Mouse (Mus musculus): Measurements from ENCODE around the gene Dnah17. TPM values are rescaled to one million over a fixed set of nuclear protein-coding genes. Genes with fewer than 3 reads are reported as not detected.

Dnah17 gene
- 0.08 and 0.10 TPM in 2 replicates for polyA plus RNA-seq (2015; fragmentation: Nextera tagmentation; extraction: Ambion mirVana)

DNA sequence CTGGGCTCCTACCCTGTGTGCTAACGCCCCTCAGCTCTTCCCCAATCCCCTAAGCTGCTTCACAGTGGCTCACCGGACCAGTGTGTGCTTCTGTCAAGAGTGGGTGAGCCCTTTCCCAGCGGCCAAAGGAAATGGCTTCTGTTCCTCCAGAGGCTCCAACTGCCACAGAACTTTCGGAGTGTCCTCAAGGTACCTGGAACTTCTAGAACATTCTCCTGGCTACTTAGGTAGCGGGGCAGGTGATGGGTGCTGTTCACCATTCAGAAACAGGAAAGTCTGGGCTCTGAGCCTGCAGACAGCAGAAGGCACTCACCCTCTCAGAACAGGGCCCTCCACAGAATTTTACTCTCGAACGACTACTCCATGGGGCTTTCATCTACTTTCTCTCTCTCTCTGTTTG lies at the start of gene Dnah17:
TSS of gene Dnah17 (minus strand) at position 101 of the 400 bp plus-strand sequence.
- H3K9ac ChIP-seq (replicated peaks; ENCODE audit: low read depth), result no peak within 1 kb of the TSS
- no peak for TF ChIP-seq EP300 (IDR thresholded peaks at IDR 0.05)
- TF ChIP-seq CTCF (IDR thresholded peaks at IDR 0.05), result no peak
- H3K36me3 ChIP-seq (ENCODE audit: insufficient read depth, low read length), result no peaks in the 10 kb centered on the region
- no peaks in the 10 kb centered on the region for H3K9me3 ChIP-seq (ENCODE audit: low read length)
- H3K27ac ChIP-seq (ENCODE audit: low read length), result no peak within 1 kb of the TSS
- ATAC-seq, result no peak
- no peak within 1 kb of the TSS for H3K4me2 ChIP-seq (replicated peaks; ENCODE audit: low read depth, low read length)
- no peak for DNase-seq (ENCODE audit: low spot score)
- H3K27me3 ChIP-seq (replicated peaks; ENCODE audit: insufficient read depth, low read length), result no peaks in the 10 kb centered on the region
- peaks cover 2% of the 10 kb centered on the region; the same call in 1 of the 2 replicates for H3K4me1 ChIP-seq (ENCODE audit: insufficient read depth, low read depth, low read length)
- WGBS, result 79% methylated on average over 7 of the region's 7 CpGs
- H3K4me3 ChIP-seq (ENCODE audit: low read depth, low read length), result no peak within 1 kb of the TSS

DNA sequence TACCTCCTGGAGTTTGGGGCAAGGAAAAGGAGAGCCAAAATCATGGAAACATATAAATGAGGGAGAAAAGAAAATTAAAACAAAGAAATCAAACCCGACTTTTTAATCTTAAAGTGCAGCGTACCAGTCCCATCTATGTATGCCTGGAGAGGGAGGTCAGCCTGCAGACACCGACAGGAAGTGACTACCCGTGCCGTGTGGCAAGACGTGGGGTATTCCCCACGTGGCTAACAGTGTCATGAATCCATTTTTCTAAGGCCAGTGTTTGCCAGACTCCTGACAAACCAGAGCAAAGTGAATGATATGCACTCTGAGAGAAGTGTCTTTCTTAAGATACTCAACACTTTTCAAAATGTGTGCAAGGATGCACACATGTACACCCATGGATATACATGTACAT lies 49.8 kb upstream of the Dnah17 start:
- Histone ChIP-seq H3K9me3 (ENCODE audit: low read length) (no peaks in the 10 kb centered on the region), H3K4me1 (ENCODE audit: insufficient read depth, low read depth, low read length) (no peaks in the 10 kb centered on the region), H3K27ac (ENCODE audit: low read length) (no peak overlapping the region), H3K36me3 (ENCODE audit: insufficient read depth, low read length) (peaks cover 53% of the 10 kb centered on the region), H3K4me2 (replicated peaks; ENCODE audit: low read depth, low read length) (no peak overlapping the region), H3K27me3 (replicated peaks; ENCODE audit: insufficient read depth, low read length) (no peaks in the 10 kb centered on the region), H3K4me3 (ENCODE audit: low read depth, low read length) (no peak overlapping the region), H3K9ac (replicated peaks; ENCODE audit: low read depth) (no peak overlapping the region)
- no peak for TF ChIP-seq EP300 (IDR thresholded peaks at IDR 0.05)
- no peak for TF ChIP-seq CTCF (IDR thresholded peaks at IDR 0.05)
- DNase-seq (ENCODE audit: low spot score) (no peak), ATAC-seq (no peak)
- 70% methylated on average over 7 of the region's 7 CpGs for WGBS

DNA sequence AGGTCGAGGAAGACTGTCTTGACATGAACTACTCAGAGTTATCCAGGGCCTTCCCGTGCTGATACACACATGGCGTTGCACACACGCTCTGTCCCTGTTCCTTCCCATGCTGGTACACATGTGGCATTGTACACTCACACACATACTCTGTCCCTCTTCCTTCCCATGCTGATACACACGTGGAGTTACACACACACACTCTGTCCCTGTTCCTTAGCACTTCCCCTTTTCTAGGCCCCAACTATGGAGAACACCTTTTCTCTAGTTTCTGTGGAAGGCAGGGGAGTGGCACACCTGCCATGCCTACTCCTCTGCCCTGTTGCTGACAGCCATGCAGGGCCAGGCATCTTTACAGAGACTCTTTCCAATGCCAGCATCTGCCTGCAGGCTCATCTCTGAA lies 47.8 kb upstream of the Dnah17 start:
- no peaks in the 10 kb centered on the region for H3K9me3 ChIP-seq (ENCODE audit: low read length)
- ATAC-seq, result no peak
- TF ChIP-seq EP300 (IDR thresholded peaks at IDR 0.05), result no peak
- no peak for TF ChIP-seq CTCF (IDR thresholded peaks at IDR 0.05)
- no peaks in the 10 kb centered on the region for H3K27me3 ChIP-seq (replicated peaks; ENCODE audit: insufficient read depth, low read length)
- no peak overlapping the region for H3K9ac ChIP-seq (replicated peaks; ENCODE audit: low read depth)
- peaks cover 52% of the 10 kb centered on the region for H3K36me3 ChIP-seq (ENCODE audit: insufficient read depth, low read length)
- no peak overlapping the region for H3K4me2 ChIP-seq (replicated peaks; ENCODE audit: low read depth, low read length)
- no peak overlapping the region for H3K27ac ChIP-seq (ENCODE audit: low read length)
- no peak overlapping the region for H3K4me3 ChIP-seq (ENCODE audit: low read depth, low read length)
- H3K4me1 ChIP-seq (ENCODE audit: insufficient read depth, low read depth, low read length), result no peaks in the 10 kb centered on the region
- no peak for DNase-seq (ENCODE audit: low spot score)
- WGBS, result 81% methylated on average over 5 of the region's 5 CpGs

DNA sequence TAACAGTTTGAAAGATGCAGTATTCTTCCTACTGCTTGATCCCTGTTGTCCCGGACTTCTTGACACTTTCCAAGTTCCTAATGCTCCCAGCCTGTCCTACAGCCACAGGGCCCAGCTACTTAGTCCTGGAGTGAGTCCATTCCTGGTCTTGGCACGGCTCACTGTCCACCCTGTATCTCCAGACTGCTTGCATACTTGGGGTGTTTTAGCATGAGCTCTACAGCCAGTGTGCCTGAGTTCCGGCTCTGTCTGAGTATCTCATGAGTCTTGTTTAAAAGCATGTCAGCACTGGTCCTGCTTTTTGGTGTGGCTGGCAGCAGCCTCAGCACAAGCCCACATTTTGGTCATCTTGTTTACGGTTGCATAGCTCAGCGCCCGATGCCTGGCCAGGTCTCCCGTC lies 44.3 kb upstream of the Dnah17 start:
- Histone ChIP-seq H3K4me3 (ENCODE audit: low read depth, low read length) (no peak overlapping the region), H3K9me3 (ENCODE audit: low read length) (no peaks in the 10 kb centered on the region), H3K27me3 (replicated peaks; ENCODE audit: insufficient read depth, low read length) (no peaks in the 10 kb centered on the region), H3K27ac (ENCODE audit: low read length) (no peak overlapping the region), H3K36me3 (ENCODE audit: insufficient read depth, low read length) (peaks cover 28% of the 10 kb centered on the region), H3K9ac (replicated peaks; ENCODE audit: low read depth) (no peak overlapping the region), H3K4me1 (ENCODE audit: insufficient read depth, low read depth, low read length) (no peaks in the 10 kb centered on the region), H3K4me2 (replicated peaks; ENCODE audit: low read depth, low read length) (no peak overlapping the region)
- ATAC-seq, result peak; percentile 69
- peak; percentile 39 for DNase-seq (ENCODE audit: low spot score)
- TF ChIP-seq CTCF (IDR thresholded peaks at IDR 0.05), result no peak
- TF ChIP-seq EP300 (IDR thresholded peaks at IDR 0.05), result no peak
- 62% methylated on average over 7 of the region's 7 CpGs for WGBS

DNA sequence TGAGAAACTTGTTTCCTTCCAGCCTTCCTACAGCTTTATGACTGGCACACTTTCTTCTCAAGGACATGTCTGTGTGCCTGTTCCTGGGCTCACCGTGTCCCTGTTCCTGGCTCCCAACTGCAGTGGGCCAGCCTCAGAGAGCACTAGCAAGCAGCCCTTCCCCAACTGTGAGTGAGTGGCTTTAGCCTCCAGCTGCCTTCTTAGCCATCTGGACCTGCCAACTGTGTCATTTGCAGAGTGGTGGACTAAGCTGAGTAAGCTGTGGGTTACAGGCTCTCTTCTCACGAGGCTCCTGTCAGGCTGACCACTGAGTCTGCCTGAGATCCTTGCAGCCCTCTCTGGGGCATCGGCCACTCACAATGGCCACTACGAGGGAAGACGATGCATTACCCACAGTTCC lies 42.3 kb upstream of the Dnah17 start:
- Histone ChIP-seq H3K4me1 (ENCODE audit: insufficient read depth, low read depth, low read length) (no peaks in the 10 kb centered on the region), H3K27ac (ENCODE audit: low read length) (no peak overlapping the region), H3K36me3 (ENCODE audit: insufficient read depth, low read length) (peaks cover 36% of the 10 kb centered on the region; the same call in 1 of the 2 replicates), H3K4me2 (replicated peaks; ENCODE audit: low read depth, low read length) (no peak overlapping the region), H3K4me3 (ENCODE audit: low read depth, low read length) (no peak overlapping the region), H3K27me3 (replicated peaks; ENCODE audit: insufficient read depth, low read length) (no peaks in the 10 kb centered on the region), H3K9ac (replicated peaks; ENCODE audit: low read depth) (no peak overlapping the region), H3K9me3 (ENCODE audit: low read length) (no peaks in the 10 kb centered on the region)
- 82% methylated on average over 5 of the region's 5 CpGs for WGBS
- no peak for DNase-seq (ENCODE audit: low spot score)
- no peak for ATAC-seq
- TF ChIP-seq CTCF (IDR thresholded peaks at IDR 0.05) (no peak), EP300 (IDR thresholded peaks at IDR 0.05) (no peak)

DNA sequence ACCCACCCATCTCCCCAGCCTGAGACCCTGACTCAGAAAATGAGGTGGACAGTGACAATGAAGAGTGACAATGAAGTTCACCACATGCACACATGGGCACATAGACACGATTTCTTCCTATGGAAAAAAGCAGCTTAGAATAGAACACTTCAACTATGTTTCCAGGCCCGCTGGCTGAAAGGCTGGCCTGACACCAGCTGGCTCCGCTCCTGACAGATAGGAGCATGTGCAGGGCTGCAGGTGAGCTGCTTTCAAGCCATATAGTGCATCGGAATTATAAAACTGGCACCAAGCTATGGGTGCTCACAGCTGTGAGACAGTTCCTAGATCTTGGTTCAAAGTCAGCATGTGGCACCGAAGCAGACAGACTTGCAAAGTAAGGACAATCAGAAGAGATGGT lies 39.9 kb upstream of the Dnah17 start:
- H3K27me3 ChIP-seq (replicated peaks; ENCODE audit: insufficient read depth, low read length), result no peaks in the 10 kb centered on the region
- no peak overlapping the region for H3K4me3 ChIP-seq (ENCODE audit: low read depth, low read length)
- TF ChIP-seq EP300 (IDR thresholded peaks at IDR 0.05), result no peak
- no peak for TF ChIP-seq CTCF (IDR thresholded peaks at IDR 0.05)
- H3K4me1 ChIP-seq (ENCODE audit: insufficient read depth, low read depth, low read length), result no peaks in the 10 kb centered on the region
- H3K27ac ChIP-seq (ENCODE audit: low read length), result no peak overlapping the region
- H3K36me3 ChIP-seq (ENCODE audit: insufficient read depth, low read length), result peaks cover 27% of the 10 kb centered on the region; the same call in 1 of the 2 replicates
- DNase-seq (ENCODE audit: low spot score) (no peak), ATAC-seq (no peak)
- no peaks in the 10 kb centered on the region for H3K9me3 ChIP-seq (ENCODE audit: low read length)
- no peak overlapping the region for H3K4me2 ChIP-seq (replicated peaks; ENCODE audit: low read depth, low read length)
- H3K9ac ChIP-seq (replicated peaks; ENCODE audit: low read depth), result no peak overlapping the region
- WGBS, result 90% methylated on average over 5 of the region's 5 CpGs

DNA sequence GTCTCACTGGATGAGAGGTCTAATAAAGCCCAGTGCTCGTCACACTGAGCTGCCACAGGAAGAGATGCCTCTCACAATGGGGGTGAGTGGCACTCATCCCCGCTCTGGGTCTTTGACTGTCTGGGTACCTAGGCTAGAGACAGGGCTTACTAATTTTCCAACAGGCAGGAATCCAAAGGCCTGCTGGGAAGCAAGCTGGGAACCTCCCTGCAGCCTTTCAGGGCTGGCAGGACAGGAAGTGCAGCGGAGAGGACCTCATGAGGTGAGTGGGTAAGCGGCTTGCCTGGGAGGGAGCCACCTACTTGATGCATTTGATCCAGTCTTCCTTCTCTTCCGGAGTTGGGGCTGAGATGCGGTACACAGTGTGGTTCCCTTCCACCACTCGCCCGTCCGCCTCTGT lies 38.3 kb upstream of the Dnah17 start:
- DNase-seq (ENCODE audit: low spot score) (no peak), ATAC-seq (no peak)
- TF ChIP-seq EP300 (IDR thresholded peaks at IDR 0.05) (no peak), CTCF (IDR thresholded peaks at IDR 0.05) (no peak)
- no peaks in the 10 kb centered on the region for H3K9me3 ChIP-seq (ENCODE audit: low read length)
- H3K9ac ChIP-seq (replicated peaks; ENCODE audit: low read depth), result no peak overlapping the region
- WGBS, result 77% methylated on average over 9 of the region's 9 CpGs
- H3K27me3 ChIP-seq (replicated peaks; ENCODE audit: insufficient read depth, low read length), result no peaks in the 10 kb centered on the region
- no peak overlapping the region for H3K4me2 ChIP-seq (replicated peaks; ENCODE audit: low read depth, low read length)
- H3K4me3 ChIP-seq (ENCODE audit: low read depth, low read length), result no peak overlapping the region
- peaks cover 34% of the 10 kb centered on the region; the same call in 1 of the 2 replicates for H3K36me3 ChIP-seq (ENCODE audit: insufficient read depth, low read length)
- H3K4me1 ChIP-seq (ENCODE audit: insufficient read depth, low read depth, low read length), result no peaks in the 10 kb centered on the region
- no peak overlapping the region for H3K27ac ChIP-seq (ENCODE audit: low read length)
